Comparison of ENCODE assay signal across 9 mouse cellular contexts in genomic region chr1:165616652-165617051, GRCm38 (mm10). TPM values are rescaled to one million over a fixed set of nuclear protein-coding genes. Genes with fewer than 3 reads are reported as not detected.
DNase-seq lines count a peak whose midpoint lies in the region; ATAC-seq and TF ChIP-seq lines count a peak whose summit lies in the region.
"Had no signal": no experiment of that assay in that cellular context is flagged by ENCODE, and none has a peak within 500 bp of the region (broad histone marks: within the 10 kb centered on the region; RNA-seq: fewer than 3 reads in every experiment).

No protein-coding gene starts in this region.

- H3K27ac ChIP-seq in forebrain, embryonic 10.5 days, result peak overlapping the region; percentile 70
- no peak overlapping the region for H3K27ac ChIP-seq in forebrain, embryonic 11.5 days (ENCODE audit: low read depth, low read length)
- peak overlapping the region; percentile 88 for H3K27ac ChIP-seq in lung, embryonic 16.5 days (ENCODE audit: low read length)
- peak overlapping the region; percentile 72 for H3K27ac ChIP-seq in stomach, embryonic 15.5 days
- H3K27ac ChIP-seq: macrophage had no signal

- H3K4me1 ChIP-seq in forebrain, embryonic 10.5 days, result peaks cover 47% of the 10 kb centered on the region
- 0 out of 2 replicates have a peak, but pooled peaks cover 4% of the 10 kb centered on the region for H3K4me1 ChIP-seq in forebrain, embryonic 11.5 days (replicated peaks; ENCODE audit: control insufficient read depth, insufficient read depth, low read length)
- H3K4me1 ChIP-seq in lung, embryonic 16.5 days (replicated peaks; ENCODE audit: control insufficient read depth, insufficient read depth, low read length), result peaks cover 26% of the 10 kb centered on the region
- peaks cover 14% of the 10 kb centered on the region for H3K4me1 ChIP-seq in lung, adult 2 months (ENCODE audit: control insufficient read depth, insufficient read depth, low read length)
- H3K4me1 ChIP-seq in stomach, embryonic 15.5 days, result peaks cover 30% of the 10 kb centered on the region

- no peak overlapping the region for H3K9ac ChIP-seq in forebrain, embryonic 11.5 days (ENCODE audit: low read length)
- H3K9ac ChIP-seq in lung, embryonic 16.5 days (ENCODE audit: low read length), result no peak overlapping the region
- no peak overlapping the region for H3K9ac ChIP-seq in stomach, embryonic 15.5 days

- no peak for ATAC-seq in forebrain, embryonic 11.5 days (replicated peaks; ENCODE audit: low FRiP score)
- ATAC-seq in lung, embryonic 16.5 days (ENCODE audit: low read depth), result peak; percentile 51
- ATAC-seq in stomach, embryonic 15.5 days (ENCODE audit: insufficient read depth, low FRiP score, low read depth), result no peak
- no peak for ATAC-seq in megakaryocyte, adult 5-6 weeks (ENCODE audit: poor library complexity, severe bottlenecking)

- H3K4me2 ChIP-seq in forebrain, embryonic 11.5 days (ENCODE audit: low read depth, low read length, severe bottlenecking), result no peak overlapping the region
- peak overlapping the region; percentile 10; the same call in 1 of the 2 replicates for H3K4me2 ChIP-seq in lung, embryonic 16.5 days (ENCODE audit: low read depth, low read length)
- H3K4me2 ChIP-seq in stomach, embryonic 15.5 days, result peak overlapping the region; percentile 12; the same call in 1 of the 2 replicates

- TF ChIP-seq POLR2A in lung, adult 2 months (IDR thresholded peaks at IDR 0.05; ENCODE audit: borderline replicate concordance, extremely low read depth, low read depth, low read length), result no peak

- no peaks in the 10 kb centered on the region for H3K27me3 ChIP-seq in forebrain, embryonic 10.5 days (ENCODE audit: poor library complexity, severe bottlenecking)
- no peaks in the 10 kb centered on the region for H3K27me3 ChIP-seq in forebrain, embryonic 11.5 days (ENCODE audit: control insufficient read depth, insufficient read depth, low read length)
- H3K27me3 ChIP-seq in lung, embryonic 16.5 days (ENCODE audit: control insufficient read depth, insufficient read depth, low read depth, low read length), result no peaks in the 10 kb centered on the region
- H3K27me3 ChIP-seq in stomach, embryonic 15.5 days (replicated peaks), result no peaks in the 10 kb centered on the region

- WGBS in forebrain, embryonic 10.5 days, result 64% methylated on average over 7 of the region's 7 CpGs
- WGBS in forebrain, embryonic 11.5 days, result 64% methylated on average over 7 of the region's 7 CpGs
- WGBS in lung, embryonic 16.5 days, result 13% methylated on average over 7 of the region's 7 CpGs
- WGBS in lung, adult 2 months, result 20% methylated on average over 7 of the region's 7 CpGs
- 20% methylated on average over 7 of the region's 7 CpGs for WGBS in stomach, embryonic 15.5 days

- DNase-seq in forebrain, embryonic 10.5 days (ENCODE audit: extremely low spot score, low spot score), result no peak
- DNase-seq in forebrain, embryonic 11.5 days (ENCODE audit: low spot score), result no peak
- DNase-seq in lung, adult 2 months, result no peak
- DNase-seq in kidney, postnatal 25 days, result peak; percentile 38 to 44
- DNase-seq in adrenal gland, postnatal 36 days, result no peak

- TF ChIP-seq CTCF in lung, adult 2 months (IDR thresholded peaks at IDR 0.05; ENCODE audit: insufficient read depth, low read length), result no peak

- H3K4me3 ChIP-seq in forebrain, embryonic 10.5 days, result no peak overlapping the region
- no peak overlapping the region for H3K4me3 ChIP-seq in forebrain, embryonic 11.5 days (ENCODE audit: low read depth, low read length)
- H3K4me3 ChIP-seq in lung, embryonic 16.5 days (ENCODE audit: low read length), result no peak overlapping the region
- no peak overlapping the region for H3K4me3 ChIP-seq in lung, adult 2 months (replicated peaks; ENCODE audit: extremely low read depth, low read depth, low read length)
- no peak overlapping the region for H3K4me3 ChIP-seq in stomach, embryonic 15.5 days (replicated peaks)

- peaks cover 46% of the 10 kb centered on the region for H3K36me3 ChIP-seq in forebrain, embryonic 10.5 days (replicated peaks)
- peaks cover 5% of the 10 kb centered on the region; the same call in 1 of the 2 replicates for H3K36me3 ChIP-seq in forebrain, embryonic 11.5 days (ENCODE audit: control insufficient read depth, insufficient read depth, low read length)
- H3K36me3 ChIP-seq in lung, embryonic 16.5 days (ENCODE audit: control insufficient read depth, insufficient read depth, low read length), result peaks cover 9% of the 10 kb centered on the region; the same call in 1 of the 2 replicates
- peaks cover 12% of the 10 kb centered on the region; the same call in 1 of the 2 replicates for H3K36me3 ChIP-seq in stomach, embryonic 15.5 days

- peaks cover 13% of the 10 kb centered on the region for H3K9me3 ChIP-seq in forebrain, embryonic 10.5 days
- H3K9me3 ChIP-seq in forebrain, embryonic 11.5 days (ENCODE audit: control insufficient read depth, low read length), result peaks cover 2% of the 10 kb centered on the region; the same call in 1 of the 2 replicates
- H3K9me3 ChIP-seq in lung, embryonic 16.5 days (ENCODE audit: control insufficient read depth, low read length), result no peaks in the 10 kb centered on the region; the same call in 1 of the 2 replicates
- no peaks in the 10 kb centered on the region; the same call in 1 of the 2 replicates for H3K9me3 ChIP-seq in stomach, embryonic 15.5 days

RNA-seq across cellular contexts. Expression of gene Mpzl1, which starts 17.7 kb away (rescaled TPM):
- 119 and 122 TPM in 2 replicates for polyA plus RNA-seq in forebrain, embryonic 10.5 days (2016; fragmentation: Nextera tagmentation; extraction: Ambion mirVana)
- polyA plus RNA-seq in forebrain, embryonic 11.5 days (2014; fragmentation: Nextera tagmentation; extraction: Ambion mirVana), result 128 and 141 TPM in 2 replicates
- polyA plus RNA-seq in lung, embryonic 16.5 days (2015; fragmentation: Nextera tagmentation; extraction: Ambion mirVana), result 176 and 183 TPM in 2 replicates
- 33.6 and 47.2 TPM in 2 replicates for polyA plus RNA-seq in lung, adult 2 months (2012; rRNA removed)
- 159 and 164 TPM in 2 replicates for polyA plus RNA-seq in stomach, embryonic 15.5 days (2015; fragmentation: Nextera tagmentation; extraction: Ambion mirVana)
- total RNA-seq in megakaryocyte, adult 5-6 weeks (2015), result 1.3 and 2.1 TPM in 2 replicates
- total RNA-seq in megakaryocyte, adult 5-6 weeks (2017), result 0.22 and 3.1 TPM in 2 replicates
- 10 to 100 TPM; 22.7 to 30.8 TPM for total RNA-seq in adrenal gland, postnatal 36 days (2021)

Comparison
In these comparisons a context has a peak if more than half of its experiments do, and no peak if none do; other contexts are left out.
1. DNase-seq: peak in kidney, postnatal 25 days (2 of 2); none in forebrain, embryonic 10.5 days (single experiment), forebrain, embryonic 11.5 days (single experiment), lung, adult 2 months (single experiment) and adrenal gland, postnatal 36 days (0 of 2).